Comparison of ENCODE assay signal across 32 mouse cellular contexts in the genomic region with DNA sequence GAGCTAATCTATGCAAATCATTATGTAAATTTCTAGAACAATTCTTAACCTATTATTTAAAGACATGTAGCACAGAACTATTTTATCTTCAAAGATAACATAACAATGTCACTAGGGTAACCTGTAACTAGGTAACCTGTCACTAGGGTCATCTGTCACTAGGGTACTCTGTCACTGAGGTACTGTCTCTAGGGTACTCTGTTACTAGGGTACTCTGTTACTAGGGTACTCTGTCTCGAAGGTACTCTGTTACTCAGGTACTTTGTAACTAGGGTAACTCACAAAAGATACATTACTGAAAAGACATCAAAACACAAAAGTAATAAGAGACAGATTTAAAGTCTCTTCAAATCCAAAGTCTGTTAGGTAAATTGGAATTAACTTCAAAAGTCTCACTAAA.
"Had no signal": no experiment of that assay in that cellular context is flagged by ENCODE, and none has a peak within 500 bp of the region (broad histone marks: within the 10 kb centered on the region; RNA-seq: fewer than 3 reads in every experiment).

No protein-coding gene starts in this region.

- DNase-seq: left cerebral cortex, postnatal 4 days; liver; liver, embryonic 13.5 days; liver, postnatal 0 days; lung, adult 18-20 months; lung, adult 2 months; lung, embryonic 14.5 days; lung, postnatal 10 days; lung, postnatal 14 days; lung, postnatal 36 days; lung, postnatal 4 days; midbrain, embryonic 14.5 days had no signal

- H3K4me2 ChIP-seq: limb, embryonic 12.5 days; limb, embryonic 13.5 days; limb, embryonic 15.5 days; liver, embryonic 11.5 days; liver, embryonic 12.5 days; liver, embryonic 13.5 days; liver, embryonic 15.5 days; lung, embryonic 14.5 days; lung, embryonic 15.5 days; midbrain, embryonic 11.5 days; midbrain, embryonic 12.5 days; midbrain, embryonic 13.5 days; midbrain, embryonic 15.5 days; neural tube, embryonic 12.5 days had no signal

- H3K9ac ChIP-seq: limb, embryonic 12.5 days; limb, embryonic 13.5 days; limb, embryonic 15.5 days; liver, embryonic 12.5 days; liver, embryonic 13.5 days; liver, embryonic 14.5 days; liver, embryonic 15.5 days; liver, postnatal 0 days; lung, embryonic 14.5 days; lung, embryonic 15.5 days; midbrain, embryonic 12.5 days; midbrain, embryonic 13.5 days; midbrain, embryonic 15.5 days; neural tube, embryonic 12.5 days had no signal

- H3K4me3 ChIP-seq: limb, embryonic 10.5 days; limb, embryonic 12.5 days; limb, embryonic 13.5 days; limb, embryonic 15.5 days; liver, embryonic 12.5 days; liver, embryonic 13.5 days; liver, embryonic 15.5 days; lung, embryonic 15.5 days; megakaryocyte, embryonic 14.5 days; midbrain, embryonic 10.5 days; midbrain, embryonic 12.5 days; midbrain, embryonic 13.5 days; midbrain, embryonic 15.5 days; myocyte; neural tube, embryonic 12.5 days had no signal

- H3K27me3 ChIP-seq: limb, embryonic 12.5 days; limb, embryonic 13.5 days; limb, embryonic 15.5 days; liver, embryonic 12.5 days; liver, embryonic 13.5 days; liver, embryonic 15.5 days; lung, embryonic 15.5 days; megakaryocyte, embryonic 14.5 days; midbrain, embryonic 12.5 days; midbrain, embryonic 13.5 days; midbrain, embryonic 15.5 days; neural tube, embryonic 12.5 days had no signal

- H3K27ac ChIP-seq: limb, embryonic 10.5 days; limb, embryonic 12.5 days; limb, embryonic 13.5 days; limb, embryonic 15.5 days; liver, embryonic 12.5 days; liver, embryonic 13.5 days; liver, embryonic 14.5 days; liver, embryonic 15.5 days; lung, embryonic 15.5 days; macrophage; midbrain, embryonic 10.5 days; midbrain, embryonic 12.5 days; midbrain, embryonic 13.5 days; midbrain, embryonic 15.5 days; neural tube, embryonic 12.5 days had no signal

- H3K4me1 ChIP-seq: limb, embryonic 10.5 days; limb, embryonic 12.5 days; limb, embryonic 13.5 days; limb, embryonic 15.5 days; liver, embryonic 12.5 days; liver, embryonic 13.5 days; liver, embryonic 15.5 days; lung, embryonic 15.5 days; midbrain, embryonic 10.5 days; midbrain, embryonic 12.5 days; midbrain, embryonic 13.5 days; midbrain, embryonic 15.5 days; neural tube, embryonic 12.5 days had no signal

- H3K9me3 ChIP-seq: limb, embryonic 10.5 days; limb, embryonic 12.5 days; limb, embryonic 13.5 days; limb, embryonic 15.5 days; liver, embryonic 12.5 days; liver, embryonic 13.5 days; liver, embryonic 15.5 days; lung, embryonic 15.5 days; megakaryocyte, embryonic 14.5 days; midbrain, embryonic 10.5 days; midbrain, embryonic 12.5 days; midbrain, embryonic 13.5 days; midbrain, embryonic 15.5 days; neural tube, embryonic 12.5 days had no signal

- ATAC-seq: liver, embryonic 12.5 days; liver, postnatal 0 days; lung, postnatal 0 days; midbrain, embryonic 13.5 days; midbrain, embryonic 15.5 days; midbrain, embryonic 16.5 days had no signal
